10 mouse cellular contexts compared by ENCODE assay signal in genomic region chr6:31453735-31454134, GRCm38 (mm10). TPM values are rescaled to one million over a fixed set of nuclear protein-coding genes. Genes with fewer than 3 reads are reported as not detected.
DNase-seq lines count a peak whose midpoint lies in the region; ATAC-seq and TF ChIP-seq lines count a peak whose summit lies in the region.
"Had no signal": no experiment of that assay in that cellular context is flagged by ENCODE, and none has a peak within 500 bp of the region (broad histone marks: within the 10 kb centered on the region; RNA-seq: fewer than 3 reads in every experiment).

No protein-coding gene starts in this region.

- H3K27me3 ChIP-seq in midbrain, postnatal 0 days (ENCODE audit: insufficient read depth, low read length) = no peaks in the 10 kb centered on the region
- H3K27me3 ChIP-seq in midbrain, embryonic 15.5 days (replicated peaks) = no peaks in the 10 kb centered on the region
- H3K27me3 ChIP-seq: hindbrain, embryonic 15.5 days had no signal

- peak; percentile 6 for DNase-seq in gastrocnemius, postnatal 14 days
- no peak for DNase-seq in gastrocnemius, postnatal 4 days (ENCODE audit: low spot score in 2 of 2)
- DNase-seq in midbrain, postnatal 0 days (ENCODE audit: low spot score) = peak; percentile 79
- peak; percentile 18 for DNase-seq in T-cell, adult 2 months (ENCODE audit: low spot score)
- peak; percentile 58 for DNase-seq in kidney, postnatal 14 days
- peak; percentile 27 for DNase-seq in skeletal muscle tissue, adult 2 months (ENCODE audit: low read depth, low spot score)
- DNase-seq in urinary bladder, postnatal 25 days (ENCODE audit: low spot score) = no peak

- intact Hi-C loops in gastrocnemius, postnatal 14 days (cut with DNase I; ENCODE audit: low total_unique reads) = loop anchor here (10.0 kb wide), 1 partner anchor 259 kb away; no protein-coding TSS in a partner anchor

- no peak overlapping the region for H3K27ac ChIP-seq in midbrain, postnatal 0 days (ENCODE audit: low read depth, low read length)
- no peak overlapping the region for H3K27ac ChIP-seq in midbrain, embryonic 15.5 days
- H3K27ac ChIP-seq: hindbrain, embryonic 15.5 days had no signal

- H3K4me3 ChIP-seq in midbrain, postnatal 0 days (ENCODE audit: low read depth, low read length) = no peak overlapping the region
- no peak overlapping the region for H3K4me3 ChIP-seq in midbrain, embryonic 15.5 days
- H3K4me3 ChIP-seq: hindbrain, embryonic 15.5 days; myocyte had no signal

- no peak overlapping the region for H3K9ac ChIP-seq in midbrain, postnatal 0 days (replicated peaks; ENCODE audit: low read length, poor library complexity, severe bottlenecking)
- no peak overlapping the region for H3K9ac ChIP-seq in midbrain, embryonic 15.5 days
- H3K9ac ChIP-seq: hindbrain, embryonic 15.5 days had no signal

- no peak for ATAC-seq in midbrain, postnatal 0 days (ENCODE audit: low FRiP score)
- ATAC-seq in midbrain, embryonic 15.5 days (replicated peaks) = no peak

- H3K9me3 ChIP-seq in midbrain, postnatal 0 days (ENCODE audit: low read length) = no peaks in the 10 kb centered on the region
- no peaks in the 10 kb centered on the region for H3K9me3 ChIP-seq in midbrain, embryonic 15.5 days
- H3K9me3 ChIP-seq: hindbrain, embryonic 15.5 days had no signal

- H3K4me2 ChIP-seq in midbrain, postnatal 0 days (ENCODE audit: low read depth, low read length, poor library complexity, severe bottlenecking) = no peak overlapping the region
- no peak overlapping the region for H3K4me2 ChIP-seq in midbrain, embryonic 15.5 days
- H3K4me2 ChIP-seq: hindbrain, embryonic 15.5 days had no signal

- H3K36me3 ChIP-seq in midbrain, postnatal 0 days (ENCODE audit: insufficient read depth, low read length) = peaks cover 4% of the 10 kb centered on the region
- H3K36me3 ChIP-seq in midbrain, embryonic 15.5 days (replicated peaks) = no peaks in the 10 kb centered on the region

- H3K4me1 ChIP-seq in midbrain, postnatal 0 days (ENCODE audit: insufficient read depth, low read length) = no peaks in the 10 kb centered on the region
- no peaks in the 10 kb centered on the region for H3K4me1 ChIP-seq in midbrain, embryonic 15.5 days
- H3K4me1 ChIP-seq: hindbrain, embryonic 15.5 days had no signal

- TF ChIP-seq CTCF in midbrain, postnatal 0 days (IDR thresholded peaks at IDR 0.05) = peak; percentile 84

RNA-seq across cellular contexts. Expression of gene Mkln1, which starts 55.2 kb away (rescaled TPM):
- 100 to 1,000 TPM; 109 to 112 TPM for total RNA-seq in gastrocnemius, postnatal 14 days (2021)
- 100 to 1,000 TPM; 108 to 129 TPM for total RNA-seq in gastrocnemius, postnatal 4 days (2021)
- total RNA-seq in midbrain, postnatal 0 days (2014; rRNA removed) = 44.4 and 52.0 TPM in 2 replicates
- 72.7 and 84.0 TPM in 2 replicates for polyA plus RNA-seq in midbrain, postnatal 0 days (2015; fragmentation: Nextera tagmentation; extraction: Ambion mirVana)
- polyA plus RNA-seq in midbrain, embryonic 15.5 days (2015; fragmentation: Nextera tagmentation; extraction: Ambion mirVana) = 124 and 126 TPM in 2 replicates

Comparison
In these comparisons a context has a peak if more than half of its experiments do, and no peak if none do; other contexts are left out.
1. DNase-seq: peak in gastrocnemius, postnatal 14 days (single experiment), midbrain, postnatal 0 days (single experiment), T-cell, adult 2 months (single experiment), kidney, postnatal 14 days (single experiment) and skeletal muscle tissue, adult 2 months (single experiment); none in gastrocnemius, postnatal 4 days (0 of 2) and urinary bladder, postnatal 25 days (single experiment).